Mouse (Mus musculus) cerebellum, adult 18-20 months (tissue): ENCODE results near the gene Gna11.

Experiments used
- DNase-seq, 2 experiments: peaks; one replicate each; pipeline ENCODE4 v3.0.0; 2021

Gna11 gene

GRCm38 (mm10) chr10:81502658-81503057 is 42.3 kb downstream of the Gna11 start:
- DNase-seq: peak; percentile 91 to 96

DNA sequence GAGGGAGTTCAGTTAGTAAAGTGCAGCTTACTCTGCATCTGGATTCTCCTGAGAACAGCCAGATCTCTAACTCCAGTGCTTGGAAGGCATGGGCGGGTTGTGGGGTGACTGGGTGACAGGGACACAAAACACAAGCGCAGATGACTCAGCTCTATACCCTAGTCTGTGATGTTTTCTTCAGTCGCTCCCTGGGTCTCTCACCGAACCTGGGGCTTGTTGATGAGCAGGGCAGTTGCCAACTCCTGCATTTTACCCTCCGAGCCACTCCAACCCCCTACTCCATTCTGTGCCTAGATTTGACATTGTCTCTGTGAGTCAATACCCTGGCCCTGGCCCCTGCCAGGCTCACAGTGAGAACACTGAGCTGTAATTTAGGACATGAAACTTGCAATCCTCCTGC is 43.1 kb downstream of the Gna11 start:
- DNase-seq: no peak

- DNase-seq: no peak
These were observed 45.0 kb downstream of the Gna11 start, which contains the start of gene S1pr4 for GRCm38 (mm10) chr10:81500032-81500431. S1pr4 (minus strand) TSS chr10:81500132.

GRCm38 (mm10) chr10:81499250-81499901 is 45.6 kb downstream of the Gna11 start:
- no peak for DNase-seq

GRCm38 (mm10) chr10:81498316-81499249 is 46.4 kb downstream of the Gna11 start:
- peak in 1 of 2 experiments; percentile 27 for DNase-seq

GRCm38 (mm10) chr10:81497401-81498270 is 47.4 kb downstream of the Gna11 start:
- peak in 1 of 2 experiments; percentile 25 for DNase-seq

DNA sequence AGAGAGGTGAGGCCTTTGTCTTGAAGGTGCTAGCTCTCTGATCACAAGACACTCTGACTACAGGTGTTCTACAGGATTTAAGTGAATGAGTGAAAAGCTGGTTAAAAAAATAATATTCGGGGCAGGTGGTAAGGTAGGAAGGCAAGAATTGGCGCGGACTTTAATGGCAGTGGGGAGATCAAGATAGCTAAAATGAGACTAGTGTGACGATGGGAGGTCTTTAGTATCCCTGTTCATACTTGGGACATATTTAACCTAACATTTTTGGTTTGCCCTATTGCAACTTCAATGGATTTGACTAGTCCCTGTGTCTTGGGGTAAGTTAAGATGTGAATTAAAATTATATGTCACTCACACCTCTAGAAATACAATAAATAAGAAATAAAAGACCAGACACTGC is 48.0 kb downstream of the Gna11 start:
- DNase-seq: peak in 1 of 2 experiments; percentile 17

- peak; percentile 98 to 100 for DNase-seq
These were observed 48.6 kb downstream of the Gna11 start, which contains the start of gene Ncln for GRCm38 (mm10) chr10:81496264-81496901. Ncln (minus strand) TSS chr10:81496392.

- DNase-seq: no peak
These were observed 49.2 kb downstream of the Gna11 start for GRCm38 (mm10) chr10:81495616-81496263.

GRCm38 (mm10) chr10:81495151-81495550 is 49.8 kb downstream of the Gna11 start:
- DNase-seq: peak in 1 of 2 experiments; percentile 23

DNA sequence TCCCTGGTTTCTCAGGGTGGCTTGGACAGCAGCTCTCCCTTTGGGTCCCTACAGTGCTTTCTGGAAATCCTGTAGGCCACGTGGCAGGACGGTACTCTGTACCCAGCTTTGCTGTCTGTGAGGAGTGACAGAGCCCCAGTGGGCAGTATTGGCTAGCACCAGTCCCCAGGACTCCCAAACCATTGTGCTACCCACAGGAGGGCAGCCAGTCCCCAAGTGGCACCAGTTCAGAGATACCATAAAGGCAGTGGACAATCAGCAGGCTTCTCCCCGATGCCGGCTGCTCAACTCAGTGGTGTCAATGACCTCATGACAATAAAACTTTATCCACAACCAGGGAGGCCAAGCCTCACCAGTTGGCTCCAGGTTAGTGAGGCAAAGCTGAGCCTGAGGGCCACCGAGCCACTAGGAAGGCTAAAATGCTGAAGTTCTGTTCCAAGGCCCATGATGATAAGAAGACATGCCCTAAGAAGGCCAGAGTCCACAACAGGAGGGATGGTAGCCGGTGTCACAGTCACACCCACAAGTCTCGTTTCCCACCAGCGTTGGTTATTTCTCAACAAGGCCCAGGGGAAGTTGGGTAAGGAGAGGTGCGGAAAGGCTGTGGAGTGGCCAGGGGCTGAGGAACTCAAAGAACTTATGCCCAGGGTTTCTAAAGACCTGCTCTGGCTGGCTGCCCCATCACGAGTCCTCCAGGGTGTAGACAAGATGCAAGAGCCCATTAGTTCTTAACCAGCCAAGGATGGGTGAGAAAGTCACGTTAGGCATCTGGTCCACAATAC is 50.5 kb downstream of the Gna11 start:
- DNase-seq: peak in 1 of 2 experiments; percentile 17

DNA sequence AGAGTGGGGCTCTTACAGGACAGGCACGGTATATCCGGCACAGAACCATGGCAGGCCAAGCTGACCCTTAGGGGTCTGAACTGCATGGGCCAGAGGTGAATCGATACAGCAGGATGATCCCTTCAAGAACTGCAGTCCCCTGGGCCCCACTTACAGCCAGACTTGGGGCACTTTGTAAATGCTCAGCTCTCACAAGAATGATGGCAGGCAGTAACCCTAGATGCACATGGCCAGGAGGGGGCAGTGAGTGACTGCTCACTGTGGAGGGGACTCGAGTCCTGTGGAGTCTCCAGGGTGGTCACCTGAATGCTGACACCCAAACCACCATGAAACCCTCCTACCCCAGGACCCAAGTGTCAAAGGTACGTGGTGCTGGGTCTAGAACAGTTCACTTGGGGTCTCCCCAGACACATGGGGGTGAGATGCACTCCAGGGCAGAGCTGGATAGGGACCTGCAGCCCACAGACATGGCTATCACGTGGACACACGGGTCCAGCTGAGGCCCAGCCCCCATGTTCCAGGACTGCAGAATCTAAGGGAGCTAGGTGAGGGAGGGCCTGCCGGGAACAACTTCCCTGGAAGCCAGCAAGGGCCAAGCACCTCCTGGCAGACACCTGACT is 51.3 kb downstream of the Gna11 start:
- no peak for DNase-seq

DNA sequence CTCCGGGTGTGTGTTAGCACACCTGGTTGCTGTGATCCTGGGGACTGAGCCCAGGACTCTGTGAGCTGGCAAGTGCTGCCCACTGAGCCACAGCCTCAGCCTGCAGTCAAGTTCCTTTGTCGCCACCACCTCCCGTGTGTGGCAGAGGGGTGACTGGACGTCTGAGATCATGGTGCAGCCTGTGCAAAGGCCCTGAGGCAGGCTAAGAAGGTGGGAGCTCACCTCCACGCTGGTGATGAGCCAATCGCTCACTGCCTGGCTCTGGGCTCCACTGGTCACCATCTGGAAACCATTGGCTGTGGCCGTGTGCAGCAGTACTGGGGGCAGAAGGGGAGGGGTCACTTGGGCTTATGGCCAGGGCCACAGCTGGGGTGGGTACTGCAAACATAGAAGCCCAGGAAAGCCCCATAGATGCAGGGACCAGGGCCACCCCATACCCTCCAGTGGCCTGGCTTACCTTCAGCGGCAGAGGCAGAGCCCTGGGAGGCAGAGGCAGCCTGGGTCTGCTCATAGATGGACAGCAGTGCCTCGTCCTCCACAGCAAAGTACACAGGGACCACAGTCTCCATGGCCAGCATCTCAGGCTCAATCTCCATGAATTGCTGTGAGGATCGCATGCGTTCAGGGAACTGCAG is 52.3 kb downstream of the Gna11 start:
- no peak for DNase-seq

DNA sequence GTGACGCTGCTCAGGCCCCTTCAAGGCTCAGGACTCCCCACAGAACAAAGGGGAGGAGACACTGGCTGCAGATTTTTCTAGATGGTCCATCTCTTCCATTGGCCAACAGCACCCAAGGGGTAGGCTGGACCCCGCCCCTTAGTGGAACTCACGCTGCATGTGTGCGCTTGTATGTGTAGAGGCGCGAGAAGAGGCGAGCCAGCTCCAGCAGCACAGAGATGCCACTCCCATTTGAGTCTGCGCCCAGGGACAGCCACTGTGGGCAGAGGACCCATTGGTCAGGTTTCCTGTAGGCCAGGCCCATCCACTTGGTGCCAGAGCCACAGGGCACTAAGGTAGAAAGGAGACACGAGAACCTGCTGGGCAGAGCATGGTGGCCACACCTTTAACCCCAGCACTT is 54.0 kb downstream of the Gna11 start:
- DNase-seq: no peak

DNA sequence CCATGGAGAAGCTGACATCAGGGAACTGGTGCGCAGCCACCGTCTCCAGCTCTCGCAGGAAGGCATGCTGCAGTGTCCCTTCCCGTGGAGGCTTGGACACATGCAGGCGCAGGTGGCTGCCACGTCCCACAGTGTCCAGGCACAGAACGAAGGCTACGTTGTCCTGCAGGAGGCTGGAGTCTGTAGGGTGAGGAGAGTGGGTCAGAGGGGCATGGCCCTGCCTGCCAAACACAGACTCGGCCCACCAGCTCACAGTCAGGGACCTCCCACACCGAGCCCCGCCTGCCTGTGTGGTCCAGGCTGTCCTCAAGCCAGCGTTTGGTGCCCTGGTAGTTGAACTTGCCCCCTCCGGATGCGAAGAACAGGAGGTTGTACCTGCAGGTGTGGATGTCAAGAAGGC is 55.0 kb downstream of the Gna11 start:
- DNase-seq: no peak

- DNase-seq: no peak
These were observed 56.9 kb downstream of the Gna11 start for GRCm38 (mm10) chr10:81488081-81488480.

GRCm38 (mm10) chr10:81486496-81486895 is 58.5 kb downstream of the Gna11 start:
- DNase-seq: no peak

DNA sequence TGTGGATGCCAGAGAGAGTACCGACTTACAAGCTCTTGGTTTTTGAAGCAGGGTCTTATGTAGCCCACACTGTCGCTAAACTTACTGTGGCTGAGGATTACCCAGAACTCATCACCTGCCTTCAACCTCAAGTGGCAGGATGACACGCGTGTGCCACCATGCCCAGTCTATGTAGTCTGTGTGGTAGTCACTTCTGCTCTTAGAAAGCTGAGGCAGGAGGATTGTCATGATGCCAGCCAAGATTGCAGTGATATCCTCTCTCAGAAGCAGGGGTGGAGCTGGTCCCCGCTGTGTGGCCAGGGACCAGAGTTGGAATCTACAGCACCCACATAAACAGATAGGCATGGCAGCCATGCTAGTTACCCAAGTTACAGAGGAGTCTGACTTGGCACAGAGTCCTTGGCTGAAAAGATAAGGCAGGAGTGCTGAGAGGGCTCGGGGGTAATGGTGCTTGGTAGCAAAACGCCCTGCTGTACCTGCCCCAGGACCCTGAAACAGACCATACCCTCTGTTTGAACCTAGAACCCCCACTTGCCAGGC is 59.4 kb downstream of the Gna11 start:
- no peak for DNase-seq

- DNase-seq: no peak
These were observed 59.9 kb downstream of the Gna11 start for GRCm38 (mm10) chr10:81485060-81485449.
